Mouse (Mus musculus): Measurements from ENCODE around the gene Poln.

DNA sequence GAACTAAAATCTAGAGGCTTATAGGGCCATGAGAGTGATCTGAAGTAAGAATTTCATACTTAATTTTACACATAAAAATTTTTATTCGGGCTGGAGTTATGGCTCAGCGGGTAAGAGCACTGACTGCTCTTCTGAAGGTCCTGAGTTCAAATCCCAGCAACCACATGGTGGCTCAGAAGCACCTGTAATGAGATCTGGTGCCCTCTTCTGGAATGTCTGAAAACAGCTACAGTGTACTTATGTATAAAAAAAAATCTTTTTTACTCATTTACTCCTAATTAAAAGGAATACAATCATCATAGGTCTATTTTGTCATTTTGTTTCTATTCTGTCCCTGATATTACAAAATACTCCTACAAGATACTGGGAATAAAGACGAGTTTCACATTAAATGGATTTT lies 21.7 kb downstream of the Poln start:
- no peak for TF ChIP-seq CTCF (IDR thresholded peaks at IDR 0.05; ENCODE audit: borderline replicate concordance, insufficient read depth, low read length)
- no peak for TF ChIP-seq POLR2A (IDR thresholded peaks at IDR 0.05; ENCODE audit: low read depth, low read length)
